Mouse (Mus musculus): ENCODE results near the gene Slc15a4. TPM values are rescaled to one million over a fixed set of nuclear protein-coding genes. Genes with fewer than 3 reads are reported as not detected.

The Slc15a4 gene
- 10 to 100 TPM; 19.6 to 27.1 TPM for total RNA-seq (2021)
- long read RNA-seq, experiment 1, transcript Slc15a4-205 (8 exons, 2,673 nt) = minor isoform, 8 of 34 reads
- long read RNA-seq, experiment 1, transcript Slc15a4-201 (8 exons, 2,732 nt) = major isoform, 22 of 34 reads
- long read RNA-seq, experiment 1, partial matches to known transcripts = 0 of 34 reads
- long read RNA-seq, experiment 1, other reads (novel, unspliced or antisense) = 3 of 34 reads
- long read RNA-seq, experiment 2, transcript Slc15a4-205 (8 exons, 2,673 nt) = minor isoform, 7 of 46 reads
- long read RNA-seq, experiment 2, transcript Slc15a4-201 (8 exons, 2,732 nt) = major isoform, 20 of 46 reads
- long read RNA-seq, experiment 2, partial matches to known transcripts = 5 of 46 reads
- long read RNA-seq, experiment 2, other reads (novel, unspliced or antisense) = 11 of 46 reads

- DNase-seq (ENCODE audit: low spot score in 2 of 2) = peak in 1 of 2 experiments; percentile 8
Observed at GRCm38 (mm10) chr5:127632167-127633145, at the start of gene Slc15a4, which contains the start of gene Glt1d1. Slc15a4 (minus strand) TSS chr5:127632897. Glt1d1 (plus strand) TSS chr5:127632262.

- DNase-seq (ENCODE audit: low spot score in 2 of 2) = no peak
Observed at GRCm38 (mm10) chr5:127678501-127678900, 45.8 kb upstream of the Slc15a4 start.

GRCm38 (mm10) chr5:127677561-127677960, 44.9 kb upstream of the Slc15a4 start:
- no peak for DNase-seq (ENCODE audit: low spot score in 2 of 2)

GRCm38 (mm10) chr5:127673913-127674312, 41.2 kb upstream of the Slc15a4 start:
- no peak for DNase-seq (ENCODE audit: low spot score in 2 of 2)

DNA sequence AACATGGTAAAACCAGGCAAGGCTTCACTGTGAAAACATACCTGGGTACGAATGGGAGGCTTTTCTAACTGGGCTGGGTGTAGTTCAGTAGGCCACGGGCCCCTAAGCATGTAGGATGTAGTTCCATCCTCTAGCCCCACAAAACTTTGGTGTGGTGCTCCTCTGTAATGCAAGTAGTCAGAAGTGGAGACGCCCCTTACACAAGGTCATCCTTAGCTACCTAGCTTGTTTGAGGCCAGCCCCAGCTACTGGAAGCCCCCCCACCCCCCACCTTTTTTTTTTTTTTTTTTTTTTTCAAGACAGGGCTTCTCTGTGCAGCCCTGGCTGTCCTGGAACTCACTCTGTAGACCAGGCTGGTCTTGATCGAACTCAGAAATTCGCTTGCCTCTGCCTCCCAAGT, 28.3 kb upstream of the Slc15a4 start:
- DNase-seq (ENCODE audit: low spot score in 2 of 2) = no peak

- DNase-seq (ENCODE audit: low spot score in 2 of 2) = no peak
Observed at GRCm38 (mm10) chr5:127660267-127660666, 27.6 kb upstream of the Slc15a4 start.

- DNase-seq (ENCODE audit: low spot score in 2 of 2) = no peak
Observed at GRCm38 (mm10) chr5:127659312-127659711, 26.6 kb upstream of the Slc15a4 start.

DNA sequence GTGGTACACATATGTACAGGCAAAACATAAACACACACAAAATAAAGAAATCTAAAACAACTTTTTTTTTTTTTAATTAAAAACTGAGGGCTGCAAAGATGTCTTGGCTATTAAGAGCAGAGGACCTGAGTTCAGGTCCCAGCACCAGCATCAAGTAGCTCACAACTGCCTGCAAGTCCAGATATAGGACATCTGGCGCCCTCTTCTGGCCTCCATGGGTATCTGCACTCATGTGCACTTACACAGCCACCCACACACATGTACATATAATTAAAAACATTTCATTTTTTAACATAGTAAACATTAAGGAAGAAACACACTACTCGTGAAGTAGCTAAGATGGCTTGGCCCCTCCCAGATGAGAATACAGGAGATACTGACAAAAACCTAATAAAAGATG, 25.6 kb upstream of the Slc15a4 start:
- DNase-seq (ENCODE audit: low spot score in 2 of 2) = no peak

- DNase-seq (ENCODE audit: low spot score in 2 of 2) = no peak
Observed at GRCm38 (mm10) chr5:127649077-127649476, 16.4 kb upstream of the Slc15a4 start.

GRCm38 (mm10) chr5:127648046-127648445, 15.3 kb upstream of the Slc15a4 start:
- DNase-seq (ENCODE audit: low spot score in 2 of 2) = no peak

DNA sequence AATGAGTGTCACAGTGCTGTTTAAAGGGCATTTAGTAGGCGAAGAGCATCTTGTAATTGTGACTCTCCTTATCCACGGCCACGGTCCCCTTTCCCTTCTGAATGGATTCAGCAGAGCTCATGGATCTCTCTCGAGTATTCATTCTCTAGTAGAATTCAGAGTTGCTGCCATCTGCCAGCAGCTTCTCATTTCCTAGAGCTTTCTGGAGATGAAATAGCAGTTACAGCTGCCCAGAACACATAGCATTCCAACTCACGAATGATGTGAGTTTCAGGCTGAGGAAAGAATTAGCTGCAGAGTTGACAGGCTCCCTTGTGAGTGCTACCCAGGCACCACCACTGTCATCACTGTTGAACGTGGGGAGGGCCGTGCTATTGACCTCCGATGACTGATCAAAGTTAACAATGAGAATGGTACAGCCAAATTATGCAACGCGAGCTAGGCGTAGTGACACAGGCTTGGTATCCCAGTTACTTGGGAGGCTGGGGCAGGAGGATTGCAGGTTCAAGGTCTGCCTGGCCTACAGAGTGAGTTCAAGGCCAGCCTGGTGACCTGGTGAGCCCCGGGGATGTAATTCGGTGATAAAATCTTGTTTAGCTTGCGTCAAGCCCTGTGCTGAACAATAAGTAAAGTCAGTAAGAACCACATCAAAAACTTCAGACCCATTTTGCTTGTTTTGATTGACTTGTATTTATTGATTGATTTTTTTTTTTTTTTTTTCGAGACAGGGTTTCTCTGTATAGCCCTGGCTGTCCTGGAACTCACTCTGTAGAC, 8.7 kb upstream of the Slc15a4 start:
- no peak for DNase-seq (ENCODE audit: low spot score in 2 of 2)

- DNase-seq (ENCODE audit: low spot score in 2 of 2) = no peak
Observed at GRCm38 (mm10) chr5:127640359-127640758, 7.7 kb upstream of the Slc15a4 start.

GRCm38 (mm10) chr5:127639635-127640034, 6.9 kb upstream of the Slc15a4 start:
- no peak for DNase-seq (ENCODE audit: low spot score in 2 of 2)

GRCm38 (mm10) chr5:127639067-127639605, 6.4 kb upstream of the Slc15a4 start:
- DNase-seq (ENCODE audit: low spot score in 2 of 2) = no peak

DNA sequence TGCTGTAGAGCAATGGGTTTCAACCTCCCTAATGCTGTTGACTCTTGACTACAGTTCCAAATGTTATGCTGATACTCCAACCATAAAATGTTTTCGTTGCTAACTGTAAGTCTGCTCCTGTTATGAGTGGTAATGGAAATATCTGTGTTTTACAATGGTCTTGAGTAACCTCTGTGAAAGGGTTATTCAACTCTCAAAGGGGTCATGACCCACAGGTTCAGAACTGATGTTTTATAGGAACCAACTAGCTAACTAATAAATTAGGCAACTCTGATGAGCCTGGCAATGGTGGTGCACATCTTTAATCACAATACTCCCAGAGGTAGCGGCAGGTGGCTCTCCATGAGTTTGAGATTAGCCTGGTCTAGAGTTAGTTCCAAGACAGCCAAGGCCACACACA, 5.5 kb upstream of the Slc15a4 start:
- no peak for DNase-seq (ENCODE audit: low spot score in 2 of 2)

- no peak for DNase-seq (ENCODE audit: low spot score in 2 of 2)
Observed at GRCm38 (mm10) chr5:127637622-127638021, 4.9 kb upstream of the Slc15a4 start.

GRCm38 (mm10) chr5:127633666-127634065, 969 bp upstream of the Slc15a4 start:
- no peak for DNase-seq (ENCODE audit: low spot score in 2 of 2)

DNA sequence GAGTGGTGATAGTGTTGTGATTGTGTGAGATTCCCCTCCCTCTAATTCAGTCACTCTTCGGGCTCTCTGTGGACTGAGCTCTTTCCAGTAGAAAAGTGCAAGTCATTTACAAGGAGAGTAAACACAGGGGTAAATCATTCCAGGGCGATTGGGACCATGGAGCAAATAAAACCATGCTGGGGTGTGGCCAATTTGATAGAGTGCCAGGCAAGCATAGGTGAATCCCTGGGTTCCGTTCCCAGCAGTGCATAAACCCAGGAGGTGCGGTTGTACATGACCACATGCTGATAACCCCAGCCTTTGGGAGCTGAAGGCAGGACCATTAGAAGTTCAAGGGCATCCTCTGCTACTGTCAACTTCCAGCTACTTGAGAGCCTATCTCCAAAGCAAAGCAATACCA, 491 bp upstream of the Slc15a4 start:
- no peak for DNase-seq (ENCODE audit: low spot score in 2 of 2)

DNA sequence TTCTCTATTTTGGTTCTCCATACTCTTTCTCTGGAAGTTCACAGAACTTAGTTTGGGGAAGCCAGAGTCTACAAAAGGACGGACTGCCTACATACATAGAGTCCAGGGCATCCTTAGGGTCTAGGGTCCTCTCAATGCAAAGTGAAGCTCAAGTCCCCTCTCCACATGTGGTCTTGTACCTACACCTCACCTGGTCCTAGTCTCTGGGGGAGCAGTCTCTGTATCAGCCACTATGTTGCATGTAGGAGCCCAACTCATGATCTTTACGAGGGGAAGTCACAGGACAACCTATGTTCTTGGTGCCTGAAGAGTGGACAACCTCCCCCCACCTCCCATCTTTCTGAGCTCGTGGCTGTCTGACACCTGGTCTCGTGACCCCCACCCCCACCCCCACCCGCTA, 1.0 kb downstream of the Slc15a4 start:
- DNase-seq (ENCODE audit: low spot score in 2 of 2) = no peak

GRCm38 (mm10) chr5:127627242-127627641, 5.5 kb downstream of the Slc15a4 start:
- no peak for DNase-seq (ENCODE audit: low spot score in 2 of 2)

Measured in adrenal gland, postnatal 4 days (tissue).